Mouse (Mus musculus) brain, adult 2 months (tissue): ENCODE measurements around the gene Acox2.
"Not testable (repeated sequence)": the region's sequence is repeated elsewhere in the genome, so short reads cannot be mapped to it uniquely, and the experiment has no call there.

ENCODE experiments used
- DNase-seq: peaks from one replicate; pipeline ENCODE4 v3.0.0; 2011; ENCODE audit warnings: low read depth, low spot score

Acox2 gene

GRCm38 (mm10) chr14:8259166-8259565, at the start of gene Acox2:
TSS of gene Acox2 (minus strand) at chr14:8259353.
- no peak for DNase-seq

- peak; percentile 62 for DNase-seq
These were observed 49.5 kb upstream of the Acox2 start for GRCm38 (mm10) chr14:8308650-8309049.

GRCm38 (mm10) chr14:8306884-8307283, 47.7 kb upstream of the Acox2 start:
- DNase-seq: no peak

- peak; percentile 62 for DNase-seq
These were observed 45.9 kb upstream of the Acox2 start for GRCm38 (mm10) chr14:8305014-8305413.

- no peak for DNase-seq
These were observed 44.9 kb upstream of the Acox2 start for GRCm38 (mm10) chr14:8304082-8304481.

- no peak for DNase-seq
These were observed 43.5 kb upstream of the Acox2 start for GRCm38 (mm10) chr14:8302687-8303086.

GRCm38 (mm10) chr14:8300281-8300680, 41.1 kb upstream of the Acox2 start:
- DNase-seq: peak; percentile 84

GRCm38 (mm10) chr14:8297889-8298293, 38.7 kb upstream of the Acox2 start:
- DNase-seq: peak; percentile 30

GRCm38 (mm10) chr14:8294257-8294656, 35.1 kb upstream of the Acox2 start:
- no peak for DNase-seq

- DNase-seq: not testable (repeated sequence)
These were observed 27.4 kb upstream of the Acox2 start for GRCm38 (mm10) chr14:8286595-8286994.

- no peak for DNase-seq
These were observed 24.6 kb upstream of the Acox2 start for GRCm38 (mm10) chr14:8283784-8284183.

GRCm38 (mm10) chr14:8271281-8271680, 12.1 kb upstream of the Acox2 start:
- DNase-seq: not testable (repeated sequence)

GRCm38 (mm10) chr14:8264378-8264777, 5.2 kb upstream of the Acox2 start:
- DNase-seq: no peak

- DNase-seq: no peak
These were observed 3.1 kb upstream of the Acox2 start for GRCm38 (mm10) chr14:8262242-8262641.

GRCm38 (mm10) chr14:8260214-8260613, 1.1 kb upstream of the Acox2 start:
- DNase-seq: no peak

GRCm38 (mm10) chr14:8258752-8259151, 401 bp downstream of the Acox2 start:
- no peak for DNase-seq

- no peak for DNase-seq
These were observed 872 bp downstream of the Acox2 start for GRCm38 (mm10) chr14:8258335-8258627.

- DNase-seq: no peak
These were observed 1.4 kb downstream of the Acox2 start for GRCm38 (mm10) chr14:8257521-8258334.

- no peak for DNase-seq
These were observed 2.3 kb downstream of the Acox2 start for GRCm38 (mm10) chr14:8256881-8257280.

GRCm38 (mm10) chr14:8256072-8256471, 3.1 kb downstream of the Acox2 start:
- no peak for DNase-seq

- DNase-seq: peak; percentile 86
These were observed 4.0 kb downstream of the Acox2 start for GRCm38 (mm10) chr14:8255076-8255729.

GRCm38 (mm10) chr14:8251330-8251885, 7.7 kb downstream of the Acox2 start:
- DNase-seq: no peak
